Mouse (Mus musculus) stomach, postnatal 0 days (tissue): ENCODE measurements around the gene Tbxa2r. TPM values are rescaled to one million over a fixed set of nuclear protein-coding genes. Genes with fewer than 3 reads are reported as not detected.
A peak's percentile ranks its signal among the peaks of the same experiment; 100 is the strongest.

Source experiments
- ATAC-seq: fragments of 200-750 bp; cut with Nextera tagmentation; 2 replicates; pipeline ENCODE4 v1.8.0; 2017; ENCODE audit not compliant: low FRiP score, low TSS enrichment
- DNase-seq: peaks from one replicate; pipeline ENCODE4 v3.0.0-alpha.2; 2016; ENCODE audit warnings: low spot score
- H3K27ac ChIP-seq: fragments of 300-500 bp; sonication (generic); replicated peaks from 2 replicates; pipeline ENCODE4 v1.5.1; 2014; ENCODE audit warnings: mild to moderate bottlenecking, control low read depth
- H3K27me3 ChIP-seq: fragments of 300-500 bp; sonication (generic); 2 replicates; pipeline ENCODE4 v1.6.1; 2014; ENCODE audit warnings: low read length; ENCODE audit not compliant: control insufficient read depth, insufficient read depth
- H3K36me3 ChIP-seq: fragments of 300-500 bp; sonication (generic); 2 replicates; pipeline ENCODE4 v1.6.1; 2014; ENCODE audit warnings: low read length, mixed read lengths; ENCODE audit not compliant: control insufficient read depth, insufficient read depth
- H3K4me1 ChIP-seq: fragments of 300-500 bp; sonication (generic); replicated peaks from 2 replicates; pipeline ENCODE4 v1.6.1; 2014; ENCODE audit warnings: antibody characterized with exemption; ENCODE audit not compliant: control insufficient read depth, insufficient read depth
- H3K4me2 ChIP-seq: fragments of 300-500 bp; sonication (generic); replicated peaks from 2 replicates; pipeline ENCODE4 v1.6.1; 2014; ENCODE audit warnings: low read depth, mild to moderate bottlenecking, control low read depth, moderate library complexity
- H3K4me3 ChIP-seq: fragments of 300-500 bp; sonication (generic); 2 replicates; pipeline ENCODE4 v1.5.1; 2014; ENCODE audit warnings: low read depth, low read length, control low read depth
- H3K9ac ChIP-seq: fragments of 300-500 bp; sonication (generic); 2 replicates; pipeline ENCODE4 v1.6.1; 2014; ENCODE audit warnings: mild to moderate bottlenecking, low read length, control low read depth, mixed read lengths
- H3K9me3 ChIP-seq: fragments of 300-500 bp; sonication (generic); 2 replicates; pipeline ENCODE4 v1.6.1; 2016; ENCODE audit warnings: low read length; ENCODE audit not compliant: control insufficient read depth
- CTCF ChIP-seq: IDR thresholded peaks from 2 replicates; pipeline ENCODE4 v1.5.1; 2016; ENCODE audit warnings: antibody characterized with exemption, low read depth, mild to moderate bottlenecking, moderate library complexity
- EP300 ChIP-seq: optimal IDR thresholded peaks from 2 replicates; pipeline ENCODE3; 2016; ENCODE audit warnings: antibody characterized with exemption
- WGBS: fragments of 180-500 bp; shearing (Covaris S2); extraction: QIAGEN DNeasy Blood & Tissue Kit; methylation state at CpG from one replicate; pipeline ENCODE4 v1.1.7; 2014; 5-methylcytosine and 5-hydroxymethylcytosine counted together
- polyA plus RNA-seq: library from polyadenylated mRNA; unstranded; fragments of >200 nt; fragmentation: Nextera tagmentation; extraction: Ambion mirVana; gene quantifications from 2 replicates; pipeline ENCODE4 v1.2.1, GENCODE M21; 2015

Tbxa2r gene
- polyA plus RNA-seq, 1 experiment from 2014 or later: 20.2 TPM

GRCm38 (mm10) chr10:81362336-81362949 lies 33.9 kb downstream of the Tbxa2r start:
- H3K4me1 ChIP-seq: peaks cover 4% of the 10 kb centered on the region
- no peak for TF ChIP-seq EP300
- TF ChIP-seq CTCF: no peak
- no peaks in the 10 kb centered on the region for H3K9me3 ChIP-seq
- 60% methylated on average over 12 of the region's 12 CpGs for WGBS
- H3K9ac ChIP-seq: peak overlapping the region; percentile 38
- no peaks in the 10 kb centered on the region for H3K27me3 ChIP-seq
- peak; percentile 70 for DNase-seq
- no peak overlapping the region for H3K4me3 ChIP-seq
- H3K27ac ChIP-seq: peak overlapping the region; percentile 82
- H3K4me2 ChIP-seq: peak overlapping the region; percentile 25
- H3K36me3 ChIP-seq: peaks cover 5% of the 10 kb centered on the region; the same call in 1 of the 2 replicates
- ATAC-seq: peak; percentile 36

GRCm38 (mm10) chr10:81363436-81364346 lies 35.2 kb downstream of the Tbxa2r start:
- 13% methylated on average over 54 of the region's 54 CpGs for WGBS
- DNase-seq (no peak), ATAC-seq (no peak)
- Histone ChIP-seq H3K36me3 (peaks cover 14% of the 10 kb centered on the region), H3K4me3 (peak overlapping the region; percentile 35), H3K9ac (peak overlapping the region; percentile 60), H3K9me3 (no peaks in the 10 kb centered on the region), H3K4me1 (peaks cover 4% of the 10 kb centered on the region), H3K27ac (peak overlapping the region; percentile 82), H3K27me3 (no peaks in the 10 kb centered on the region), H3K4me2 (peak overlapping the region; percentile 59)
- TF ChIP-seq EP300 (no peak), CTCF (no peak)

GRCm38 (mm10) chr10:81364666-81365065 lies 36.1 kb downstream of the Tbxa2r start:
- Histone ChIP-seq H3K36me3 (peaks cover 23% of the 10 kb centered on the region), H3K9me3 (no peaks in the 10 kb centered on the region), H3K9ac (peak overlapping the region; percentile 60), H3K27me3 (no peaks in the 10 kb centered on the region), H3K4me2 (peak overlapping the region; percentile 59), H3K27ac (peak overlapping the region; percentile 82), H3K4me3 (peak overlapping the region; percentile 35), H3K4me1 (peaks cover 4% of the 10 kb centered on the region)
- 8% methylated on average over 28 of the region's 28 CpGs for WGBS
- TF ChIP-seq EP300: no peak
- no peak for TF ChIP-seq CTCF
- peak; percentile 43 for ATAC-seq
- DNase-seq: peak; percentile 88

GRCm38 (mm10) chr10:81365073-81365472 lies 36.5 kb downstream of the Tbxa2r start:
- H3K9me3 ChIP-seq: no peaks in the 10 kb centered on the region
- peak overlapping the region; percentile 82 for H3K27ac ChIP-seq
- peak overlapping the region; percentile 60 for H3K9ac ChIP-seq
- H3K4me3 ChIP-seq: no peak overlapping the region
- peak overlapping the region; percentile 59 for H3K4me2 ChIP-seq
- ATAC-seq (peak; percentile 1; the same call in 1 of the 2 replicates), DNase-seq (no peak)
- H3K27me3 ChIP-seq: no peaks in the 10 kb centered on the region
- H3K36me3 ChIP-seq: peaks cover 27% of the 10 kb centered on the region
- TF ChIP-seq CTCF (no peak), EP300 (no peak)
- peaks cover 4% of the 10 kb centered on the region for H3K4me1 ChIP-seq
- WGBS: 30% methylated on average over 4 of the region's 4 CpGs

GRCm38 (mm10) chr10:81365672-81366476 lies 37.3 kb downstream of the Tbxa2r start, which contains the start of gene 4930404N11Rik:
Gene 4930404N11Rik (minus strand): TSS chr10:81365816.
- H3K4me2 ChIP-seq: peak within 1 kb of the TSS; percentile 59
- H3K9me3 ChIP-seq: no peaks in the 10 kb centered on the region
- peaks cover 35% of the 10 kb centered on the region for H3K36me3 ChIP-seq
- TF ChIP-seq EP300 (no peak), CTCF (no peak)
- peak within 1 kb of the TSS; percentile 60 for H3K9ac ChIP-seq
- ATAC-seq: peak; percentile 38
- no peaks in the 10 kb centered on the region for H3K27me3 ChIP-seq
- H3K4me3 ChIP-seq: peak within 1 kb of the TSS; percentile 35
- peak within 1 kb of the TSS; percentile 82 for H3K27ac ChIP-seq
- WGBS: 30% methylated on average over 12 of the region's 12 CpGs
- H3K4me1 ChIP-seq: peaks cover 4% of the 10 kb centered on the region; the same call in 1 of the 2 replicates
- peak; percentile 68 for DNase-seq
